Mouse (Mus musculus): ENCODE results near the gene Arsg. TPM values are rescaled to one million over a fixed set of nuclear protein-coding genes. Genes with fewer than 3 reads are reported as not detected.

Arsg gene
- total RNA-seq, 1 experiment = 1.0 TPM

DNA sequence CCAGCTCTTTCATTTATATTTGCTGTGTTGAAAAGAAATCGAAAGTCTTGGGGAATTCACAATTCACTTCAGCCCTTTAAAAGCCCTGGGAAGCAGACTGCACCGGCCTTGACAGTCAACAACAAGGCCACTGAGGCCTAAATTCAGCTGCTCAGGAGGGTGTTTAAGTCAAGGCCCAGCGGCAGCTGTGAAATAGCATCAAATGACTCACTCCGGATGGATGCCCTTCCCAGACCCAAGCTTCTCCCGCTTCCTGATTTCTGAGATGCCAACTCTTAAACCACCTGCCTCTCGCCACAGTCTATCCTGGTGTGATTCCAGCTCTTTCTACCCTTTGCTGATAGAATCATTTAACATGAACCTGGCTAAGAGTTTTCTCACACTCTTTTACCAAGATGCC, 147.2 kb downstream of the Arsg start:
- H3K4me1 ChIP-seq (ENCODE audit: control insufficient read depth in 2 of 2, insufficient read depth in 2 of 2, low read length in 2 of 2, poor library complexity in 1 of 2) = no peaks in the 10 kb centered on the region
- H3K36me3 ChIP-seq (ENCODE audit: control insufficient read depth, insufficient read depth, low read length, poor library complexity, severe bottlenecking) = no peaks in the 10 kb centered on the region
- H3K9ac ChIP-seq (ENCODE audit: insufficient read depth, low read depth, low read length, poor library complexity, severe bottlenecking) = no peak overlapping the region
- no peaks in the 10 kb centered on the region for H3K9me3 ChIP-seq (ENCODE audit: control insufficient read depth, insufficient read depth, low read depth, low read length)
- no peak for TF ChIP-seq MAFK (IDR thresholded peaks at IDR 0.05; ENCODE audit: insufficient read depth, low read depth, low read length)
- no peak for TF ChIP-seq HCFC1 (IDR thresholded peaks at IDR 0.05; ENCODE audit: borderline replicate concordance, insufficient read depth, low read length)
- TF ChIP-seq ZC3H11A (IDR thresholded peaks at IDR 0.05; ENCODE audit: borderline replicate concordance, low read depth, low read length) = no peak
- TF ChIP-seq ZNF384 (IDR thresholded peaks at IDR 0.05; ENCODE audit: low read depth, low read length) = no peak
- no peak for TF ChIP-seq CHD2 (IDR thresholded peaks at IDR 0.05; ENCODE audit: low read depth, low read length)
- in situ Hi-C loops (cut with MboI; ENCODE audit: low sequenced_read_pairs in 2 of 2, unreplicated experiment in 2 of 2) = no loop called here
- H3K27ac ChIP-seq (ENCODE audit: insufficient read depth, low read depth, low read length, poor library complexity, severe bottlenecking) = no peak overlapping the region
- DNase-seq (ENCODE audit: low read depth, low spot score) = no peak
- H3K4me3 ChIP-seq (ENCODE audit: insufficient read depth in 1 of 2, low read depth in 1 of 2, low read length in 2 of 2, poor library complexity in 1 of 2, severe bottlenecking in 1 of 2) = no peak overlapping the region

DNA sequence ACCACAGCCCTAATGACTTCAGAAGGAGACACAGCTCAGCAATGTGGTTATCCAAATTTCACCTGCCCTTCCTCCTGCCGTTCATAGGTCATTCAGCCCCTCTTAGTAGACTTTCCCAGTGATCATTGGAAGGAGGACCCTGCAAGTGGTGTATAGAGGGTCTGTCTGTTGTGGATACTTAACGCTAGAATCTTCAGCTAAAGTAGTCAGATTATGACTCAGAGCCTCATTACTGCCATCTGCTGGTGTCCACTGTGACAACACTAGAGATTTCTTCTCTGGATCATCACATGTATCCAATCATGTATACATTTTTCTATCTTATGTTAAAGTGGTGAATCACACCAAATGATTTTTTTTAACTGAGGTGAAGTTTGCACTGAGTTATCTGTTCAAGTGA, 148.0 kb downstream of the Arsg start:
- in situ Hi-C loops (cut with MboI; ENCODE audit: low sequenced_read_pairs in 2 of 2, unreplicated experiment in 2 of 2) = no loop called here
- no peak overlapping the region for H3K27ac ChIP-seq (ENCODE audit: insufficient read depth, low read depth, low read length, poor library complexity, severe bottlenecking)
- no peaks in the 10 kb centered on the region for H3K9me3 ChIP-seq (ENCODE audit: control insufficient read depth, insufficient read depth, low read depth, low read length)
- H3K9ac ChIP-seq (ENCODE audit: insufficient read depth, low read depth, low read length, poor library complexity, severe bottlenecking) = no peak overlapping the region
- H3K36me3 ChIP-seq (ENCODE audit: control insufficient read depth, insufficient read depth, low read length, poor library complexity, severe bottlenecking) = no peaks in the 10 kb centered on the region
- DNase-seq (ENCODE audit: low read depth, low spot score) = peak; percentile 45
- H3K4me3 ChIP-seq (ENCODE audit: insufficient read depth in 1 of 2, low read depth in 1 of 2, low read length in 2 of 2, poor library complexity in 1 of 2, severe bottlenecking in 1 of 2) = no peak overlapping the region
- TF ChIP-seq CHD2 (IDR thresholded peaks at IDR 0.05; ENCODE audit: low read depth, low read length) = no peak
- TF ChIP-seq HCFC1 (IDR thresholded peaks at IDR 0.05; ENCODE audit: borderline replicate concordance, insufficient read depth, low read length) = no peak
- no peaks in the 10 kb centered on the region for H3K4me1 ChIP-seq (ENCODE audit: control insufficient read depth in 2 of 2, insufficient read depth in 2 of 2, low read length in 2 of 2, poor library complexity in 1 of 2)

DNA sequence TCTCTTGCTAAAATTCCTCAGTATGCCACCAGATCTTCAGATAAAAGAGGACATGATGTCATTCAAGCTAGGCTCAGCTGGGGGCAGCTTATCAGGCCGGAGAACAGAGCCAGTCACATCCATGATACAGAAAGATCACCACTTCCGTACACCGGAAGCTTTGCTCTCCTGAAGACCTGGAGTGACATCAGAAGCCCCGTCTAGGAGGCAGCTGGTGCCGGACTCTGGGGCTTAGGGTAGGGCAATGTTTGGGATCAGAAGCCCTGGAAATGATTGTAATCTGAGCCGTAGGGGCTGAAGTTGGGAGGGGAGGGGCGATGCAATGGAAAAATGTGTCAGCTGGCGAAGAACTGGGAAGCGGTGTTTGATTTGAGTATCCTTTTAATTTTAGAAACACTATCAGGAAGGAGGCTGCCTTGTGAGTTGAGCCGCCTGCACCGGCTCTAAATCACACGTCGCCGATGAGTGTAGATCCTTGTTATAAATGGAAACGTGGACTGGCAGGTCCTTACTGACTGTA, 149.4 kb downstream of the Arsg start:
- no peak for DNase-seq (ENCODE audit: low read depth, low spot score)
- Histone ChIP-seq H3K36me3 (ENCODE audit: control insufficient read depth, insufficient read depth, low read length, poor library complexity, severe bottlenecking) (no peaks in the 10 kb centered on the region), H3K9ac (ENCODE audit: insufficient read depth, low read depth, low read length, poor library complexity, severe bottlenecking) (no peak overlapping the region), H3K4me3 (ENCODE audit: insufficient read depth in 1 of 2, low read depth in 1 of 2, low read length in 2 of 2, poor library complexity in 1 of 2, severe bottlenecking in 1 of 2) (no peak overlapping the region), H3K9me3 (ENCODE audit: control insufficient read depth, insufficient read depth, low read depth, low read length) (no peaks in the 10 kb centered on the region), H3K4me1 (ENCODE audit: control insufficient read depth in 2 of 2, insufficient read depth in 2 of 2, low read length in 2 of 2, poor library complexity in 1 of 2) (no peaks in the 10 kb centered on the region), H3K27ac (ENCODE audit: insufficient read depth, low read depth, low read length, poor library complexity, severe bottlenecking) (no peak overlapping the region)
- TF ChIP-seq MAFK (IDR thresholded peaks at IDR 0.05; ENCODE audit: insufficient read depth, low read depth, low read length) (no peak), CHD2 (IDR thresholded peaks at IDR 0.05; ENCODE audit: low read depth, low read length) (no peak)
- in situ Hi-C loops (cut with MboI; ENCODE audit: low sequenced_read_pairs in 2 of 2, unreplicated experiment in 2 of 2) = no loop called here

Other genes with a start within 250 kb of the Arsg start
- gene Rgs9, start 175.2 kb upstream of the Arsg start, total RNA-seq (2012; rRNA removed) = 1.6 and 2.5 TPM in 2 replicates
- gene Gna13, start 110.5 kb upstream of the Arsg start, total RNA-seq (2012; rRNA removed) = 32.9 and 34.8 TPM in 2 replicates
- not detected in 2 replicates for gene 9930022D16Rik, start 59.5 kb upstream of the Arsg start, total RNA-seq (2012; rRNA removed)
- 14.1 and 20.1 TPM in 2 replicates for gene Amz2, start 47.4 kb upstream of the Arsg start, total RNA-seq (2012; rRNA removed)
- gene Slc16a6, start 224 bp downstream of the Arsg start, total RNA-seq (2012; rRNA removed) = 25.5 and 26.8 TPM in 2 replicates
- gene Wipi1, start 138.6 kb downstream of the Arsg start, total RNA-seq (2012; rRNA removed) = 4.8 and 6.6 TPM in 2 replicates
- 26.8 and 46.0 TPM in 2 replicates for gene Prkar1a, start 176.0 kb downstream of the Arsg start, total RNA-seq (2012; rRNA removed)
- 0.45 and 0.58 TPM in 2 replicates for gene Fam20a, start 248.9 kb downstream of the Arsg start, total RNA-seq (2012; rRNA removed)

Measured in ES-E14 (cell line).